Mouse (Mus musculus) intestine, embryonic 15.5 days (tissue): ENCODE measurements around the gene Tmem28. TPM values are rescaled to one million over a fixed set of nuclear protein-coding genes. Genes with fewer than 3 reads are reported as not detected.

Experiments
- ATAC-seq: fragments of 200-750 bp; cut with Nextera tagmentation; 2 replicates; pipeline ENCODE4 v1.8.0; 2017; ENCODE audit warnings: moderate TSS enrichment, moderate library complexity
- H3K27ac ChIP-seq: fragments of 300-500 bp; sonication (generic); 2 replicates; pipeline ENCODE4 v1.5.1; 2015; ENCODE audit warnings: mild to moderate bottlenecking, inconsistent platforms
- H3K27me3 ChIP-seq: fragments of 300-500 bp; sonication (generic); replicated peaks from 2 replicates; pipeline ENCODE4 v1.6.1; 2015; ENCODE audit warnings: inconsistent platforms
- H3K36me3 ChIP-seq: fragments of 300-500 bp; sonication (generic); 2 replicates; pipeline ENCODE4 v1.6.1; 2015; ENCODE audit warnings: inconsistent platforms
- H3K4me1 ChIP-seq: fragments of 300-500 bp; sonication (generic); replicated peaks from 2 replicates; pipeline ENCODE4 v1.6.1; 2015; ENCODE audit warnings: inconsistent platforms
- H3K4me2 ChIP-seq: fragments of 300-500 bp; sonication (generic); replicated peaks from 2 replicates; pipeline ENCODE4 v1.6.1; 2015; ENCODE audit warnings: mild to moderate bottlenecking, inconsistent platforms
- H3K4me3 ChIP-seq: fragments of 300-500 bp; sonication (generic); replicated peaks from 2 replicates; pipeline ENCODE4 v1.5.1; 2015; ENCODE audit warnings: inconsistent platforms
- H3K9ac ChIP-seq: fragments of 300-500 bp; sonication (generic); 2 replicates; pipeline ENCODE4 v1.6.1; 2015; ENCODE audit warnings: inconsistent platforms
- H3K9me3 ChIP-seq: fragments of 300-500 bp; sonication (generic); 2 replicates; pipeline ENCODE4 v1.6.1; 2016; ENCODE audit warnings: inconsistent platforms
- WGBS: fragments of 180-500 bp; shearing (Covaris S2); methylation state at CpG from one replicate; pipeline ENCODE4 v1.1.7; 2015; 5-methylcytosine and 5-hydroxymethylcytosine counted together
- polyA plus RNA-seq: library from polyadenylated mRNA; unstranded; fragments of >200 nt; fragmentation: Nextera tagmentation; extraction: Ambion mirVana; gene quantifications from 2 replicates; pipeline ENCODE4 v1.2.1, GENCODE M21; 2015

Gene Tmem28
- polyA plus RNA-seq, 1 experiment from 2014 or later: 0.04 TPM

DNA sequence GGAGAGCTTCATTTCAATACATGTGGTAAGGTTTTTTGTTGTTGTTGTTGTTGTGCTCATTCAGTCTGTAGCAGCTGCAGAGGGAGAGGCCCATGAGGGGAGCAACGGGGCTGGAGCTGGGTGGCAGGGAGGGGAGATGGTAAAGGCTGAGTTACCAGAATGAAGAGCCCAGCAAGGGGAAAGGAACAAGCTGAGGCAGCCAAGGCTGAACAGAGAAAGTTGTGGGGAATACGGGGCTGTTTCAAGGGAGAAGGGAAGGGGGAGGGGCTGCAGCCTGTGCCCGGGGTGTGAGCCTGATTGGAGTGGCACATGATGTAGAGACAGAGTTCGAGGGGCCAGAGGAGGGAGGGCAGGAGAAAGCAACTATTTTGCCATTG lies 53.1 kb downstream of the Tmem28 start:
- Histone ChIP-seq H3K9ac (no peak overlapping the region), H3K27ac (no peak overlapping the region), H3K4me1 (no peaks in the 10 kb centered on the region), H3K36me3 (no peaks in the 10 kb centered on the region), H3K9me3 (no peaks in the 10 kb centered on the region), H3K27me3 (0 out of 2 replicates have a peak, but pooled peaks cover 4% of the 10 kb centered on the region), H3K4me2 (no peak overlapping the region), H3K4me3 (no peak overlapping the region)
- ATAC-seq: no peak
- 39% methylated on average over 4 of the region's 4 CpGs for WGBS

DNA sequence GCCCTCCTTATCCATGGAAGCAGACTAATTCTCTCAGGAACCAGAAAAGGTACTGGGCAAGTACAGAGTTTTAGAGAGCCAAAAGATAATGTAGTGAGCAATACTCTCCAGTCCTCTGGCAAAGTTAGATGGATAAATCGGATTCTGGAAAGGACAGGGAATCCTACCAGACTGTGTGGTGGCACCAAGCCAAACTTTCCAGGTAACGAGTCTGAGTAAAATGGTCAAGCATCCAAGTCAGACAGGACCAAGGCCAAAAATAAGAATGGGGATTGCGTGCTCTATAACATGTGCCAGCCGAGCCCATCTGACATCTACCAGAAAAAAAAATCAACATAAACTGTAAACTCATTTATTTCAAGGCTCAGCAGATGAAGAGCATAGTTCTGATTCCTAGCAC lies 56.0 kb downstream of the Tmem28 start:
- Histone ChIP-seq H3K9ac (no peak overlapping the region), H3K4me2 (no peak overlapping the region), H3K36me3 (no peaks in the 10 kb centered on the region), H3K27me3 (0 out of 2 replicates have a peak, but pooled peaks cover 4% of the 10 kb centered on the region), H3K4me3 (no peak overlapping the region), H3K9me3 (no peaks in the 10 kb centered on the region), H3K27ac (no peak overlapping the region), H3K4me1 (no peaks in the 10 kb centered on the region)
- WGBS: 77% methylated on average over 4 of the region's 4 CpGs
- no peak for ATAC-seq

DNA sequence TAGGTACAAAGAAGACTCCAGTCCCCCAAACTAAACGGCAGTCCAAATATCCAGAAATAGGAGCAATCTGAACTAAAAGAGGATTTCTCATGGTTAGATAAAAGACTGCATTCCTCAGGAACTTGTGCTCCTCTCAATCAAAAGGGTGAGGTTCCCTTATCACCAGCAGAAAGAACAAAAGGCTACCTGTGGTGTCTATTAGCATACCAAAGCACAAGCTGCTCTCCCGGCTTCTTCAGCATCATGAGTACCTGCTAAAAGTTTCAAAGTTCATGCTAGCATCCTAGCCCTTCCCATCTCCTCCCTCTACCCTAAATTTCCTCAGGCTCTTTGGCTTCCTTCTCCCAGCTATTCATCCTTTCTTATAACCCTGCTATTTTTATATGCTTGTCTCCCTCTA lies 62.6 kb downstream of the Tmem28 start:
- H3K9me3 ChIP-seq: no peaks in the 10 kb centered on the region
- H3K4me2 ChIP-seq: no peak overlapping the region
- H3K9ac ChIP-seq: no peak overlapping the region
- H3K27me3 ChIP-seq: no peaks in the 10 kb centered on the region
- no peaks in the 10 kb centered on the region for H3K4me1 ChIP-seq
- ATAC-seq: no peak
- no peaks in the 10 kb centered on the region for H3K36me3 ChIP-seq
- 53% methylated on average over 2 of the region's 2 CpGs for WGBS
- H3K27ac ChIP-seq: no peak overlapping the region
- H3K4me3 ChIP-seq: no peak overlapping the region

Other genes with a start within 250 kb of the Tmem28 start
- gene Eda, start 154.6 kb downstream of the Tmem28 start, polyA plus RNA-seq: 0.90 and 1.1 TPM in 2 replicates